In the genomic region with DNA sequence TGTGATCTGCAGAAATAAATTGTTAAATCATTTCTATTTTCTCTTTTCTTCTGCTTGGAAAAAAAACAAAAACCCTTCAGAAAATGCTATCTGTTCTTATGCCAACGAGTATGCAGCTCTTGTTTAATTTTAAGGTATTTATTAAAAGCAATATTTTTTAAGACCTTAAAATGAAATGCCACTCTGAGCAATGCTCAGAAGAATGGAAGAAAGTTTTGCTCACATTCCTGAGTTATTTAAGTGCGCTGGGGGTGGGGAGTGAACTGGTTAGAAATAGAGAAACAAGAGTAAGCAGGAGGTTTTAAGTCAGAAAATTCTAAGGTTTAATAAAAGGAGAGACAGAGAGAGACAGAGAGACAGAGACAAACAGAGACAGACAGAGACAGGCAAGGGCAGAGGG, we compare ENCODE assay signal across 11 mouse cellular contexts.
"Had no signal": no experiment of that assay in that cellular context is flagged by ENCODE, and none has a peak within 500 bp of the region (broad histone marks: within the 10 kb centered on the region; RNA-seq: fewer than 3 reads in every experiment).

No protein-coding gene starts in this region.

- H3K27ac ChIP-seq: kidney, postnatal 0 days; layer of hippocampus, adult 2 months; limb, embryonic 10.5 days; liver, embryonic 15.5 days; midbrain, embryonic 13.5 days had no signal

- H3K9me3 ChIP-seq: limb, embryonic 10.5 days; liver, embryonic 15.5 days; midbrain, embryonic 13.5 days had no signal

- H3K4me2 ChIP-seq: liver, embryonic 11.5 days; liver, embryonic 15.5 days; midbrain, embryonic 13.5 days had no signal

- H3K4me1 ChIP-seq: liver, embryonic 15.5 days had no signal

- H3K9ac ChIP-seq: liver, embryonic 15.5 days; midbrain, embryonic 13.5 days had no signal

- H3K4me3 ChIP-seq: layer of hippocampus, adult 2 months; limb, embryonic 10.5 days; liver, embryonic 15.5 days; midbrain, embryonic 13.5 days had no signal

- ATAC-seq: lung, postnatal 0 days; midbrain, embryonic 13.5 days had no signal

- H3K36me3 ChIP-seq: limb, embryonic 10.5 days; liver, embryonic 15.5 days; midbrain, embryonic 13.5 days had no signal

- DNase-seq: kidney, adult 11 months; lung, adult 2 months; lung, postnatal 36 days; thymus, postnatal 4 days had no signal

- H3K27me3 ChIP-seq: liver, embryonic 15.5 days had no signal
